Mouse (Mus musculus) limb, embryonic 14.5 days (tissue): ENCODE data around the gene Mtcl1. TPM values are rescaled to one million over a fixed set of nuclear protein-coding genes. Genes with fewer than 3 reads are reported as not detected.

Experiments used
- ATAC-seq: fragments of 200-750 bp; cut with Nextera tagmentation; 2 replicates; pipeline ENCODE4 v1.8.0; 2017; ENCODE audit warnings: low read depth, moderate number of reproducible peaks, moderate TSS enrichment; ENCODE audit not compliant: low FRiP score
- DNase-seq: peaks from one replicate; pipeline ENCODE4 v3.0.0-alpha.2; 2015; ENCODE audit warnings: low spot score
- H3K27ac ChIP-seq: fragments of 300-500 bp; sonication (generic); replicated peaks from 2 replicates; pipeline ENCODE4 v1.5.1; 2014; ENCODE audit warnings: low read depth, mild to moderate bottlenecking, low read length, moderate library complexity, mixed read lengths
- H3K27me3 ChIP-seq: fragments of 300-500 bp; sonication (generic); 2 replicates; pipeline ENCODE4 v1.6.1; 2014; ENCODE audit warnings: low read length, mixed read lengths; ENCODE audit not compliant: control insufficient read depth, insufficient read depth
- H3K36me3 ChIP-seq: fragments of 300-500 bp; sonication (generic); 2 replicates; pipeline ENCODE4 v1.6.1; 2014; ENCODE audit warnings: mild to moderate bottlenecking, low read length, moderate library complexity, mixed read lengths; ENCODE audit not compliant: control insufficient read depth, insufficient read depth
- H3K4me1 ChIP-seq: fragments of 300-500 bp; sonication (generic); 2 replicates; pipeline ENCODE4 v1.6.1; 2014; ENCODE audit warnings: antibody characterized with exemption, low read length, mixed read lengths; ENCODE audit not compliant: control insufficient read depth, insufficient read depth
- H3K4me2 ChIP-seq: fragments of 300-500 bp; sonication (generic); replicated peaks from 2 replicates; pipeline ENCODE4 v1.6.1; 2014; ENCODE audit warnings: low read depth, mild to moderate bottlenecking, low read length, moderate library complexity; ENCODE audit not compliant: severe bottlenecking
- H3K4me3 ChIP-seq: fragments of 300-500 bp; sonication (generic); replicated peaks from 2 replicates; pipeline ENCODE4 v1.5.1; 2014; ENCODE audit warnings: low read length
- H3K9ac ChIP-seq: fragments of 300-500 bp; sonication (generic); 2 replicates; pipeline ENCODE4 v1.6.1; 2014; ENCODE audit warnings: mild to moderate bottlenecking, low read depth, low read length, moderate library complexity; ENCODE audit not compliant: severe bottlenecking
- H3K9me3 ChIP-seq: fragments of 300-500 bp; sonication (generic); 2 replicates; pipeline ENCODE4 v1.6.1; 2016; ENCODE audit warnings: low read length; ENCODE audit not compliant: control insufficient read depth
- POLR2A ChIP-seq: fragments of 200-500 bp; IDR thresholded peaks from 2 replicates; pipeline ENCODE4 v1.8.0; 2012; ENCODE audit warnings: inconsistent platforms, mild to moderate bottlenecking, moderate library complexity, borderline replicate concordance; ENCODE audit not compliant: insufficient read depth, insufficient read length; ENCODE audit errors: extremely low read depth
- WGBS: fragments of 180-500 bp; shearing (Covaris S2); extraction: QIAGEN DNeasy Blood & Tissue Kit; methylation state at CpG from one replicate; pipeline ENCODE4 v1.1.7; 2014; 5-methylcytosine and 5-hydroxymethylcytosine counted together
- polyA plus RNA-seq, 2 experiments: library from polyadenylated mRNA; depleted of rRNA in 1 of 2; stranded (reverse) in 1 of 2; unstranded in 1 of 2; fragments of >200 nt; fragmentation: Nextera tagmentation in 1 of 2; extraction: Ambion mirVana in 1 of 2; gene quantifications; 2 replicates each; pipeline versions ENCODE4 v1.2.1 to v1.2.3; 2012 to 2014

Mtcl1 gene
- polyA plus RNA-seq, 2 experiments: 5.3 to 6.7 TPM

- Histone ChIP-seq H3K4me3 (no peak overlapping the region), H3K27ac (no peak overlapping the region), H3K9ac (no peak overlapping the region), H3K4me1 (peaks cover 11% of the 10 kb centered on the region; the same call in 1 of the 2 replicates), H3K4me2 (no peak overlapping the region), H3K36me3 (no peaks in the 10 kb centered on the region; the same call in 1 of the 2 replicates), H3K9me3 (no peaks in the 10 kb centered on the region), H3K27me3 (no peaks in the 10 kb centered on the region)
- DNase-seq (no peak), ATAC-seq (no peak)
- TF ChIP-seq POLR2A: no peak
- WGBS: 83% methylated on average over 3 of the region's 3 CpGs
Measured at GRCm38 (mm10) chr17:66365293-66365642, 84.3 kb downstream of the Mtcl1 start.

- H3K4me3 ChIP-seq: no peak overlapping the region
- H3K9me3 ChIP-seq: no peaks in the 10 kb centered on the region
- no peak overlapping the region for H3K27ac ChIP-seq
- no peak overlapping the region for H3K4me2 ChIP-seq
- H3K27me3 ChIP-seq: no peaks in the 10 kb centered on the region
- peak; percentile 51 for DNase-seq
- no peak overlapping the region for H3K9ac ChIP-seq
- H3K36me3 ChIP-seq: no peaks in the 10 kb centered on the region; the same call in 1 of the 2 replicates
- ATAC-seq: no peak
- H3K4me1 ChIP-seq: 0 out of 2 replicates have a peak, but pooled peaks cover 5% of the 10 kb centered on the region
- TF ChIP-seq POLR2A: no peak
- WGBS: 70% methylated on average over 23 of the region's 26 CpGs
Measured at GRCm38 (mm10) chr17:66364525-66365292, 84.8 kb downstream of the Mtcl1 start.

- ATAC-seq: no peak
- no peaks in the 10 kb centered on the region for H3K27me3 ChIP-seq
Measured at GRCm38 (mm10) chr17:66363852-66364524, 85.6 kb downstream of the Mtcl1 start.

GRCm38 (mm10) chr17:66362287-66363016 lies 87.1 kb downstream of the Mtcl1 start:
- Histone ChIP-seq H3K27me3 (no peaks in the 10 kb centered on the region), H3K36me3 (no peaks in the 10 kb centered on the region; the same call in 1 of the 2 replicates), H3K4me3 (no peak overlapping the region), H3K4me2 (no peak overlapping the region), H3K9me3 (no peaks in the 10 kb centered on the region), H3K27ac (no peak overlapping the region), H3K9ac (no peak overlapping the region), H3K4me1 (0 out of 2 replicates have a peak, but pooled peaks cover 3% of the 10 kb centered on the region)
- no peak for TF ChIP-seq POLR2A
- no peak for ATAC-seq
- WGBS: 83% methylated on average over 14 of the region's 15 CpGs
- DNase-seq: no peak

More at GRCm38 (mm10) chr17:66363852-66364524, 85.6 kb downstream of the Mtcl1 start:
- no peak overlapping the region for H3K4me3 ChIP-seq
- no peak for TF ChIP-seq POLR2A
- H3K9me3 ChIP-seq: no peaks in the 10 kb centered on the region
- H3K4me2 ChIP-seq: no peak overlapping the region
- no peak for DNase-seq
- H3K4me1 ChIP-seq: no peaks in the 10 kb centered on the region
- H3K27ac ChIP-seq: no peak overlapping the region
- 84% methylated on average over 30 of the region's 36 CpGs for WGBS
- H3K36me3 ChIP-seq: no peaks in the 10 kb centered on the region; the same call in 1 of the 2 replicates
- H3K9ac ChIP-seq: no peak overlapping the region
